In genomic region chr11:116429862-116430613, GRCm38 (mm10) we compare ENCODE assay signal across 13 mouse cellular contexts. TPM values are rescaled to one million over a fixed set of nuclear protein-coding genes. Genes with fewer than 3 reads are reported as not detected.
A peak's percentile ranks its signal among the peaks of the same experiment; 100 is the strongest.
DNase-seq lines count a peak whose midpoint lies in the region; ATAC-seq and TF ChIP-seq lines count a peak whose summit lies in the region.
"Had no signal": no experiment of that assay in that cellular context is flagged by ENCODE, and none has a peak within 500 bp of the region (broad histone marks: within the 10 kb centered on the region; RNA-seq: fewer than 3 reads in every experiment).

No protein-coding gene starts in this region.

- H3K36me3 ChIP-seq in erythroblast, embryonic 14.5 days (ENCODE audit: control insufficient read depth): peaks cover 5% of the 10 kb centered on the region
- H3K36me3 ChIP-seq in liver, embryonic 11.5 days (ENCODE audit: control insufficient read depth, insufficient read depth, low read length): no peaks in the 10 kb centered on the region
- 0 out of 2 replicates have a peak, but pooled peaks cover 2% of the 10 kb centered on the region for H3K36me3 ChIP-seq in liver, embryonic 13.5 days
- H3K36me3 ChIP-seq in stomach, embryonic 16.5 days (ENCODE audit: control insufficient read depth, insufficient read depth, low read length): no peaks in the 10 kb centered on the region
- no peaks in the 10 kb centered on the region for H3K36me3 ChIP-seq in lung, postnatal 0 days (ENCODE audit: insufficient read depth, low read length)

- no peaks in the 10 kb centered on the region for H3K27me3 ChIP-seq in erythroblast, embryonic 14.5 days (ENCODE audit: control insufficient read depth)
- no peaks in the 10 kb centered on the region for H3K27me3 ChIP-seq in liver, embryonic 11.5 days (replicated peaks; ENCODE audit: control insufficient read depth, insufficient read depth, low read length)
- no peaks in the 10 kb centered on the region for H3K27me3 ChIP-seq in liver, embryonic 13.5 days
- H3K27me3 ChIP-seq in stomach, embryonic 16.5 days (ENCODE audit: control insufficient read depth, insufficient read depth, low read length): no peaks in the 10 kb centered on the region
- H3K27me3 ChIP-seq in lung, postnatal 0 days (replicated peaks; ENCODE audit: insufficient read depth, low read length): no peaks in the 10 kb centered on the region

- WGBS in liver, embryonic 11.5 days: 73% methylated on average over 9 of the region's 9 CpGs
- 58% methylated on average over 9 of the region's 9 CpGs for WGBS in liver, embryonic 13.5 days (ENCODE audit: insufficient replicate concordance)
- 70% methylated on average over 9 of the region's 9 CpGs for WGBS in stomach, embryonic 16.5 days
- WGBS in lung, postnatal 0 days: 78% methylated on average over 9 of the region's 9 CpGs

- H3K4me2 ChIP-seq in liver, embryonic 11.5 days: peak overlapping the region; percentile 54
- H3K4me2 ChIP-seq in liver, embryonic 13.5 days: peak overlapping the region; percentile 55
- H3K4me2 ChIP-seq in stomach, embryonic 16.5 days (ENCODE audit: low read depth, low read length): no peak overlapping the region
- H3K4me2 ChIP-seq in lung, postnatal 0 days (replicated peaks; ENCODE audit: low read depth, low read length): no peak overlapping the region

- H3K4me1 ChIP-seq in erythroblast, embryonic 14.5 days (ENCODE audit: control insufficient read depth): peaks cover 58% of the 10 kb centered on the region
- peaks cover 28% of the 10 kb centered on the region for H3K4me1 ChIP-seq in liver, embryonic 11.5 days (replicated peaks; ENCODE audit: control insufficient read depth, insufficient read depth, low read length)
- H3K4me1 ChIP-seq in liver, embryonic 13.5 days (replicated peaks): peaks cover 55% of the 10 kb centered on the region
- H3K4me1 ChIP-seq in stomach, embryonic 16.5 days (ENCODE audit: control insufficient read depth, insufficient read depth, low read length): peaks cover 30% of the 10 kb centered on the region
- H3K4me1 ChIP-seq in lung, postnatal 0 days (ENCODE audit: insufficient read depth, low read depth, low read length): peaks cover 3% of the 10 kb centered on the region; the same call in 1 of the 2 replicates

- TF ChIP-seq CTCF in lung, postnatal 0 days (IDR thresholded peaks at IDR 0.05): no peak

- peak overlapping the region; percentile 64; the same call in 1 of the 2 replicates for H3K27ac ChIP-seq in liver, embryonic 11.5 days (ENCODE audit: low read depth, low read length)
- H3K27ac ChIP-seq in liver, embryonic 13.5 days: peak overlapping the region; percentile 75
- peak overlapping the region; percentile 96 for H3K27ac ChIP-seq in stomach, embryonic 16.5 days (ENCODE audit: low read length)
- no peak overlapping the region for H3K27ac ChIP-seq in lung, postnatal 0 days (ENCODE audit: low read length)

- peak overlapping the region; percentile 44 for H3K9ac ChIP-seq in liver, embryonic 11.5 days (ENCODE audit: low read depth, low read length)
- H3K9ac ChIP-seq in liver, embryonic 13.5 days: peak overlapping the region; percentile 58
- H3K9ac ChIP-seq in stomach, embryonic 16.5 days (ENCODE audit: low read length): no peak overlapping the region
- H3K9ac ChIP-seq in lung, postnatal 0 days (replicated peaks; ENCODE audit: low read depth): no peak overlapping the region

- no peak for TF ChIP-seq EP300 in lung, postnatal 0 days (IDR thresholded peaks at IDR 0.05)

- H3K9me3 ChIP-seq in erythroblast, embryonic 14.5 days (ENCODE audit: control insufficient read depth, low read length): no peaks in the 10 kb centered on the region
- no peaks in the 10 kb centered on the region for H3K9me3 ChIP-seq in liver, embryonic 11.5 days (ENCODE audit: control insufficient read depth, low read length)
- no peaks in the 10 kb centered on the region for H3K9me3 ChIP-seq in liver, embryonic 13.5 days (replicated peaks)
- H3K9me3 ChIP-seq in stomach, embryonic 16.5 days (replicated peaks; ENCODE audit: control insufficient read depth, low read length): no peaks in the 10 kb centered on the region
- H3K9me3 ChIP-seq in lung, postnatal 0 days (ENCODE audit: low read length): no peaks in the 10 kb centered on the region

- no peak for ATAC-seq in erythroblast, adult 5-6 weeks (replicated peaks; ENCODE audit: low FRiP score, poor library complexity, severe bottlenecking)
- no peak for ATAC-seq in liver, embryonic 11.5 days (replicated peaks; ENCODE audit: low FRiP score)
- ATAC-seq in liver, embryonic 13.5 days (ENCODE audit: low read depth): no peak
- no peak for ATAC-seq in stomach, embryonic 16.5 days (ENCODE audit: insufficient read depth, low FRiP score)
- no peak for ATAC-seq in lung, postnatal 0 days

- DNase-seq in liver, embryonic 11.5 days (ENCODE audit: low spot score): no peak
- no peak for DNase-seq in liver
- DNase-seq in liver, embryonic 13.5 days: no peak
- no peak for DNase-seq in left cerebral cortex, adult 11 months (ENCODE audit: low spot score)
- no peak for DNase-seq in lung, postnatal 0 days (ENCODE audit: low spot score)
- DNase-seq: cerebellum, adult 8-10 months; heart, adult 18-20 months; heart, postnatal 36 days; kidney, adult 11 months; right cerebral cortex, postnatal 14 days had no signal

- H3K4me3 ChIP-seq in erythroblast, embryonic 14.5 days (replicated peaks): peak overlapping the region; percentile 54
- H3K4me3 ChIP-seq in liver, embryonic 11.5 days (ENCODE audit: low read depth, low read length): no peak overlapping the region
- 0 out of 2 replicates have a peak overlapping the region, but pooled peaks have one; percentile 23 for H3K4me3 ChIP-seq in liver, embryonic 13.5 days (replicated peaks)
- H3K4me3 ChIP-seq in stomach, embryonic 16.5 days (replicated peaks; ENCODE audit: low read length): no peak overlapping the region
- H3K4me3 ChIP-seq in lung, postnatal 0 days (ENCODE audit: low read depth, low read length): no peak overlapping the region

RNA-seq across cellular contexts. Expression of gene Ubald2, which starts 3.9 kb away (rescaled TPM):
- polyA plus RNA-seq in erythroblast, embryonic 14.5 days (2012): 377 and 469 TPM in 2 replicates
- total RNA-seq in erythroblast, adult 5-6 weeks (2015; ENCODE audit: low replicate concordance): 46.6 and 59.0 TPM in 2 replicates
- total RNA-seq in erythroblast, adult 5-6 weeks (2017; ENCODE audit: low replicate concordance): 27.0 and 41.7 TPM in 2 replicates
- polyA plus RNA-seq in liver, embryonic 11.5 days (2014; fragmentation: Nextera tagmentation; extraction: Ambion mirVana): 78.6 and 80.2 TPM in 2 replicates
- 28.2 and 33.0 TPM in 2 replicates for polyA plus RNA-seq in liver, embryonic 13.5 days (2015; fragmentation: Nextera tagmentation; extraction: Ambion mirVana)
- 30.2 and 34.8 TPM in 2 replicates for polyA plus RNA-seq in stomach, embryonic 16.5 days (2015; fragmentation: Nextera tagmentation; extraction: Ambion mirVana)
- 50.4 and 56.6 TPM in 2 replicates for polyA plus RNA-seq in lung, postnatal 0 days (2015; fragmentation: Nextera tagmentation; extraction: Ambion mirVana)

RNA-seq across cellular contexts. Expression of gene Rnf157, which starts 17.2 kb away (rescaled TPM):
- polyA plus RNA-seq in erythroblast, embryonic 14.5 days (2012): 0.04 TPM in 1 of 2 replicates, not detected in the other
- 0.63 and 1.7 TPM in 2 replicates for total RNA-seq in erythroblast, adult 5-6 weeks (2015; ENCODE audit: low replicate concordance)
- total RNA-seq in erythroblast, adult 5-6 weeks (2017; ENCODE audit: low replicate concordance): 2.0 and 2.1 TPM in 2 replicates
- 5.0 and 6.8 TPM in 2 replicates for polyA plus RNA-seq in liver, embryonic 11.5 days (2014; fragmentation: Nextera tagmentation; extraction: Ambion mirVana)
- polyA plus RNA-seq in liver, embryonic 13.5 days (2015; fragmentation: Nextera tagmentation; extraction: Ambion mirVana): 1.1 and 1.4 TPM in 2 replicates
- polyA plus RNA-seq in stomach, embryonic 16.5 days (2015; fragmentation: Nextera tagmentation; extraction: Ambion mirVana): 5.2 TPM in 2 replicates
- 1.4 and 1.8 TPM in 2 replicates for polyA plus RNA-seq in lung, postnatal 0 days (2015; fragmentation: Nextera tagmentation; extraction: Ambion mirVana)

RNA-seq across cellular contexts. Expression of gene Qrich2, which starts 36.0 kb away (rescaled TPM):
- polyA plus RNA-seq in erythroblast, embryonic 14.5 days (2012): 0.01 TPM in 1 of 2 replicates, not detected in the other
- total RNA-seq in erythroblast, adult 5-6 weeks (2015; ENCODE audit: low replicate concordance): not detected in 2 replicates
- total RNA-seq in erythroblast, adult 5-6 weeks (2017; ENCODE audit: low replicate concordance): 0.17 TPM in 1 of 2 replicates, not detected in the other
- polyA plus RNA-seq in liver, embryonic 11.5 days (2014; fragmentation: Nextera tagmentation; extraction: Ambion mirVana): 0.16 TPM in 1 of 2 replicates, not detected in the other
- polyA plus RNA-seq in liver, embryonic 13.5 days (2015; fragmentation: Nextera tagmentation; extraction: Ambion mirVana): not detected in 2 replicates
- 0.20 and 0.53 TPM in 2 replicates for polyA plus RNA-seq in stomach, embryonic 16.5 days (2015; fragmentation: Nextera tagmentation; extraction: Ambion mirVana)
- 0.05 and 0.06 TPM in 2 replicates for polyA plus RNA-seq in lung, postnatal 0 days (2015; fragmentation: Nextera tagmentation; extraction: Ambion mirVana)

Comparison
In these comparisons a context has a peak if more than half of its experiments do, and no peak if none do; other contexts are left out.
1. H3K4me3 ChIP-seq: peak in erythroblast, embryonic 14.5 days (single experiment) and liver, embryonic 13.5 days (single experiment); none in liver, embryonic 11.5 days (single experiment), stomach, embryonic 16.5 days (single experiment) and lung, postnatal 0 days (single experiment).
2. H3K4me2 ChIP-seq: peak in liver, embryonic 11.5 days (single experiment) and liver, embryonic 13.5 days (single experiment); none in stomach, embryonic 16.5 days (single experiment) and lung, postnatal 0 days (single experiment).
3. H3K9ac ChIP-seq: peak in liver, embryonic 11.5 days (single experiment) and liver, embryonic 13.5 days (single experiment); none in stomach, embryonic 16.5 days (single experiment) and lung, postnatal 0 days (single experiment).